Mouse (Mus musculus) heart, embryonic 11.5 days (tissue): Measurements from ENCODE around the gene Dennd5b. TPM values are rescaled to one million over a fixed set of nuclear protein-coding genes. Genes with fewer than 3 reads are reported as not detected.
"Not testable (repeated sequence)": the region's sequence is repeated elsewhere in the genome, so short reads cannot be mapped to it uniquely, and the experiment has no call there.

ENCODE experiments used
- ATAC-seq: fragments of 200-750 bp; cut with Nextera tagmentation; replicated peaks from 2 replicates; pipeline ENCODE4 v1.8.0; 2017; ENCODE audit warnings: moderate library complexity; ENCODE audit not compliant: insufficient number of reproducible peaks, low FRiP score, low TSS enrichment
- H3K27ac ChIP-seq: fragments of 300-500 bp; sonication (generic); 2 replicates; pipeline ENCODE4 v1.5.1; 2014; ENCODE audit warnings: mild to moderate bottlenecking, low read depth, low read length
- H3K27me3 ChIP-seq: fragments of 300-500 bp; sonication (generic); 2 replicates; pipeline ENCODE4 v1.6.1; 2014; ENCODE audit warnings: mild to moderate bottlenecking, low read length, mixed read lengths; ENCODE audit not compliant: control insufficient read depth, insufficient read depth
- H3K36me3 ChIP-seq: fragments of 300-500 bp; sonication (generic); 2 replicates; pipeline ENCODE4 v1.6.1; 2014; ENCODE audit warnings: mild to moderate bottlenecking, low read length, moderate library complexity, mixed read lengths; ENCODE audit not compliant: control insufficient read depth, insufficient read depth
- H3K4me1 ChIP-seq: fragments of 300-500 bp; sonication (generic); 2 replicates; pipeline ENCODE4 v1.6.1; 2014; ENCODE audit warnings: low read length; ENCODE audit not compliant: control insufficient read depth, insufficient read depth
- H3K4me2 ChIP-seq: fragments of 300-500 bp; sonication (generic); 2 replicates; pipeline ENCODE4 v1.6.1; 2014; ENCODE audit warnings: mild to moderate bottlenecking, moderate library complexity
- H3K4me3 ChIP-seq: fragments of 300-500 bp; sonication (generic); 2 replicates; pipeline ENCODE4 v1.5.1; 2014; ENCODE audit warnings: low read depth, low read length
- H3K9ac ChIP-seq: fragments of 300-500 bp; sonication (generic); 2 replicates; pipeline ENCODE4 v1.6.1; 2014; ENCODE audit warnings: mild to moderate bottlenecking, low read depth, low read length, moderate library complexity
- H3K9me3 ChIP-seq: fragments of 300-500 bp; sonication (generic); replicated peaks from 2 replicates; pipeline ENCODE4 v1.6.1; 2016; ENCODE audit warnings: low read length; ENCODE audit not compliant: control insufficient read depth
- WGBS: fragments of 180-500 bp; shearing (Covaris S2); extraction: QIAGEN DNeasy Blood & Tissue Kit; methylation state at CpG from one replicate; pipeline ENCODE4 v1.1.7; 2014; ENCODE audit not compliant: insufficient replicate concordance; 5-methylcytosine and 5-hydroxymethylcytosine counted together
- polyA plus RNA-seq: library from polyadenylated mRNA; unstranded; fragments of >200 nt; fragmentation: Nextera tagmentation; extraction: Ambion mirVana; gene quantifications from 2 replicates; pipeline ENCODE4 v1.2.1, GENCODE M21; 2014

Dennd5b gene
- polyA plus RNA-seq, 1 experiment from 2014 or later: 11.1 TPM

DNA sequence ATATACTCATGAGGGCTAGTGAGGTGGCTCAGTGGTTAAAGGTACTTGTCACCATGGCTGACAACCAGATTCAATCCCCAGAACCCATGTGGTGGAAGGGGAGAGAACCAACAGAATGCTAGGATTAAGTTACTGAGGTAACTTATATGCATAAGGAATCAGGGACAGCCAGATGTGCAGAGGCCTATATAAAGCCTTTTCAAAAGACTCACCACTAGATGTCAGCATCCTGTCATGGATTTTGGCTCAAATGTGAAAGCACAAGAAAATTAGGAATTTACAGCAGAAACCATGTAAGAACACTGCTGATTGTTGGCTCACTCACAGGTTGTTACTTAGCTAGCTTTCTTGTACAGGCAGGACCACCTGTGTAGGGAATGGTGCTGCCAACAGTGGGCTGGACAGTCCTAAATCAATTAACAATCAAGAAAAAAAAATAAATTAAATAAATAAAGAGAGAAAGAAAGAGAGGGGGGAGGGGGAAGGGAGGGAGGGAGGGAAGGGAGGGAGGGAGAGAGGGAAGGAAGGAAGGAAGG lies 90.6 kb downstream of the Dennd5b start:
- H3K27ac ChIP-seq: no peak overlapping the region
- H3K9ac ChIP-seq: no peak overlapping the region
- H3K4me2 ChIP-seq: no peak overlapping the region
- H3K9me3 ChIP-seq: no peaks in the 10 kb centered on the region
- H3K27me3 ChIP-seq: no peaks in the 10 kb centered on the region
- peaks cover 3% of the 10 kb centered on the region; the same call in 1 of the 2 replicates for H3K36me3 ChIP-seq
- no peaks in the 10 kb centered on the region for H3K4me1 ChIP-seq
- no peak overlapping the region for H3K4me3 ChIP-seq
- ATAC-seq: no peak

DNA sequence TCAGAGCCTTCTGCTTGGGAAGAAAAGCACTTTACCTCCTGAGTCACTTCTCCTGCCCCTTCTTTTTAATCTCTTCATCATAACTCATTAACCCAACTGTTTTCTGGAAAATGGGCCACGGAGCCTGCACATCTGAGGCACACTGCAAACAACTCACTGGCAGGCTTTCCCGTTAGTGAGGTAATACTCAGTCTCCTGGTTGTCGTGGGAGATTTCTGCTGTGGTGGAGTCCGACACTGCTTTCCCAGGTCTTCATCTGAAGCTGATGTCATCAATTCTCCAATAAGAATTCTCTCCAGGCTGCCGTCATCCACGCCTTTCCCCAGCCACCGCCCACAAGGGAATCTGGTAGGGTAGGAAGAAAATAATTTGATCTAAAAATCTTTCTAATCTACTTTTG lies 96.5 kb downstream of the Dennd5b start:
- 80% methylated on average over 7 of the region's 7 CpGs for WGBS

DNA sequence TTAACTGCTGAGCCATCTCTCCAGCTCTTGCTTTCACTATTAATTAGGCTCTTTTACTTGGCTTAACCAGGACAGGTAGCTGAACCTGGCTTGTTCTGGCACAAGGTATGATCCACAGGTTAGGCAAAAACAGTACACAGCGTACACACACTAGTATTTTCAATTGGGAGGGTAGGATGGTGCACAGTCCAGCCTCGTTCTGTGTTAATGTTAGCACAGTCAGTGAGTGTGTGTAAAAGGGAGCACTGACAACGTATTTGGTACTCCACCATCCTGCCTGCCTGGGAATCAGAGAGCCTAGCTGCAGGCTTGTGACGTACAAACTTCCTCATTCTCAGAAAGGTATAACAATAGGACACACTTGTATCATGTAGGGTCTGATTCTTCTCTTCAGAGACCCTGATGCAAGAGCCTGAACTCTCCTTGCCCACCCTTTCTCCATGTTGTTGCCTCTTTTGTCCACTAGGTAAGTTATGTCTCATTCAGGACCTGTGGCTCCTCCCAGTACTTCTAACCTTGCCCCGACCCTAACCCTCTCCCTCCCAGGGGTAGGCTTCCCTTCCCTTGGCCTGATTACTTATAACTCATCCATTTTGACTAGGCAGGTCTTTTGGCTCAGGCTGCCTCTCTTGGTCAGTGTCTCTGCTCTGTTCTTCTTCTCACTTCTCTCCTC lies 107.0 kb downstream of the Dennd5b start:
- no peak for ATAC-seq
- WGBS: 66% methylated on average over 5 of the region's 5 CpGs
- Histone ChIP-seq H3K9me3 (no peaks in the 10 kb centered on the region), H3K4me2 (no peak overlapping the region), H3K27me3 (no peaks in the 10 kb centered on the region), H3K36me3 (no peaks in the 10 kb centered on the region; the same call in 1 of the 2 replicates), H3K4me3 (no peak overlapping the region), H3K9ac (no peak overlapping the region), H3K4me1 (peaks cover 6% of the 10 kb centered on the region), H3K27ac (no peak overlapping the region)

More for the DNA sequence above, 96.5 kb downstream of the Dennd5b start:
- H3K36me3 ChIP-seq: peaks cover 4% of the 10 kb centered on the region; the same call in 1 of the 2 replicates
- no peak for ATAC-seq
- no peaks in the 10 kb centered on the region for H3K4me1 ChIP-seq
- no peaks in the 10 kb centered on the region for H3K27me3 ChIP-seq
- no peaks in the 10 kb centered on the region for H3K9me3 ChIP-seq
- no peak overlapping the region for H3K4me2 ChIP-seq
- H3K4me3 ChIP-seq: no peak overlapping the region
- H3K9ac ChIP-seq: no peak overlapping the region
- no peak overlapping the region for H3K27ac ChIP-seq

DNA sequence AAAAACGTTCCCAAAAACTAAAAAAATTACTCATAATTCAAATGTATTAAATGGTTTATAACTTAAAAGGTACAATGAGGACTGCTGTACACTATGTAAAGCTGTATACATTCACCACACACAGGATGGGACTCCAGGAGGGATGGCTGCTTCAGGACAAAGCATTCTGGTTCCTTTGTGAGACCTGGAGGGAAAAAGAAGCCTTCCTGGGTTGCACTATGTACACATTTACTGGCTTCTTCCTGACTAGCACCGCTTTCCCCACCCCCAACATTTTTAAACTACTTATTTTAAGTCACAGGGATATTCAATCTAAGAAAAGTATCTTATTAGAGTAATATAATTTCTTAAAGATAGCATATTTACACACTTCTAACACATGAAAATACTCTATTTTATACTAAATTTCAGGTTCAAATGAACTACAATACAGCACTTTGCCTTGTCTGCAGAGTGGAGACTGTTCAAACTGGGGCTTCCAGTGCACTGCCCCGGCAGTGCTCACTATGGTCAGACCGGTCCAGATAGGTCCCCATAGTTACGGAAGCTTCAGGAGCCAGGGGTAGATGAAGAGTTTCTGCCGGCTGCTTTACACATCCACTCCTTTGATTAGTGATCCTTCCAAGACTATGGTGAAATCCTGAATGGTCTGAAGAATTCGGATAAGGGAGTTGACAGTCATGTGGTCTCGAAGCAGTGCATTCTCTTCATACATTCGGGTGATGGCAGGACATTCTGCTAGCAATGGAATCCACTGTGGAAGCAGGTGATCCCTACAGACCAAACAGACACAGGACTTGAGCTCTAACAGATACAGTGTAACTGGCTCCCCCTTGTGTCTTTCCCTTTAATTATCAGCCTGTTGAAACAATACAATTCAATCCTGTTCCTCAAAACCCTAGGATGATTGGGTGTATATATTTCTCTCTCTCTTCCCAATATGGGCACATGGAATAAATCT lies 108.1 kb downstream of the Dennd5b start:
- WGBS: 22% methylated on average over 9 of the region's 9 CpGs
- H3K4me3 ChIP-seq: no peak overlapping the region
- no peak overlapping the region for H3K4me2 ChIP-seq
- ATAC-seq: peak; percentile 52; the same call in 1 of the 2 replicates
- no peaks in the 10 kb centered on the region; the same call in 1 of the 2 replicates for H3K36me3 ChIP-seq
- no peaks in the 10 kb centered on the region for H3K27me3 ChIP-seq
- H3K9me3 ChIP-seq: no peaks in the 10 kb centered on the region
- no peak overlapping the region for H3K9ac ChIP-seq
- no peak overlapping the region for H3K27ac ChIP-seq
- peaks cover 6% of the 10 kb centered on the region for H3K4me1 ChIP-seq

DNA sequence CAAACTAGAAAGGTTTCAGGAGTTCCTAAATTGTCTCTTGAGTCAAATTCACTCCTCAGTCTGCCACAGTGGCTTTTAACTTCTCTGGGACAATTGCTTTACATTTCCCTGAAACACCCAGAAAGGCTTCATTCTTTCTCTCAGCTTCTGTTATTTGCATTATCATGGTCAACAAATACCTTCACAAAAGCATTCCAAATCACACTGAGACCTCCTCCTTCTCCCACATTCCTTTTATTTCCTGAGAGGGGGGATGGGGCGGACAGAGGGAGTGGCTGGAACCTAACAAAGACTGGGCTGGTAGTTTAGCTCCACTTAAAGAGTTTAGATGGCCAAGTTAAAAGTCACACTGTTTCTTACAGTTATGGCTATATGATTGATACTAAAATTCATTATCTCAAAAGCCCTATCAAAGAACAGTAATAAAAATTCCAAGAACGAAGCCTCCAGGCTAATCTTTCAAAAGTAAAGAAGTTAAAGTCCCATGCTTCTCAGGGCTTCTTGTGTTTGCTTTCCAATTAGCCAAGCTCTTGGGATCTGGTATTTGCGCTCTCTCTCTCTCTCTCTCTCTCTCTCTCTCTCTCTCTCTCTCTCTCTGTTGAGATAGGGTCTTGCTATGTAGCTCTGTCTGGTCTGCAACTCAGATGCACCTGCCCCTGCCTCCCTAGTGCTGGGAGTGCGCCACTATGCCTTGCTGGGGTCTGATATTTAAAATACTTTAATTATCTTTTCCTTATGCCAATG lies 108.9 kb downstream of the Dennd5b start:
- no peak overlapping the region for H3K4me2 ChIP-seq
- WGBS: 40% methylated on average over 4 of the region's 4 CpGs
- ATAC-seq: no peak
- no peaks in the 10 kb centered on the region; the same call in 1 of the 2 replicates for H3K36me3 ChIP-seq
- H3K9ac ChIP-seq: no peak overlapping the region
- H3K4me1 ChIP-seq: peaks cover 6% of the 10 kb centered on the region
- no peaks in the 10 kb centered on the region for H3K9me3 ChIP-seq
- H3K4me3 ChIP-seq: no peak overlapping the region
- no peaks in the 10 kb centered on the region for H3K27me3 ChIP-seq
- no peak overlapping the region for H3K27ac ChIP-seq

DNA sequence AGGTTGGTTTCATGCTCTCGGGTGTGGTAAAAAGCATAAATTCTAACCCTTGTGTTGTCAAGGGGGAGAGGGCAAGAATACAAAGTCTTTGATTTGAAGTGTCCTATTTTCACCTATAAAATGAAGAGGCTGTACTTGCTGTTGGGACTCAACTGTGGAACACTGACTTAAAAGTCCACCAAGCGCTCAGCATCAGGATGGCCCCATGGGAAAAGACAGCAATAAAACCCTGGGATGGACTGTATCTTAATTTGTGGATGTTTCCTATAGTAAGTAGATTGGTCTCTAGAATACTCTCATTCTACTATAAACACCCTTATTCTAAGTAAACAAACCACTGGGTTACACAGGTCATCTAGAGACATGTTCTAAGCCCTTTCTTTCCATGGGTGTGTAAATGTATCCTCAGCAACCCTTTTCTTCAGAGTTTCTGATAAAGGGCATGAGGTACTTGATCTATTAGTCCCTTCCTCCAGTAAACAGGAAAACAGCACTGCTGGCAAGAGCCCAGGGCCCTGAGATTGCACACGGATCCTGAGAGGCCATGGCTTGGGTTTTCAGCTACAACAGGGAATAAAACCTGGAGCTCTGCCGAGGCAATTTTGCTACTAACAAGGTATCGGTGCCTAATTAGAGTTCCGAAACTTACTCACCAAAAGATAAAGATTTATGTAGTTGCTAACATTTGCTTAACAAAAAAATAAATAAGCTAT lies 109.7 kb downstream of the Dennd5b start:
- Histone ChIP-seq H3K27ac (no peak overlapping the region), H3K9ac (no peak overlapping the region), H3K36me3 (no peaks in the 10 kb centered on the region; the same call in 1 of the 2 replicates), H3K4me1 (peaks cover 6% of the 10 kb centered on the region), H3K27me3 (no peaks in the 10 kb centered on the region), H3K4me2 (no peak overlapping the region), H3K9me3 (no peaks in the 10 kb centered on the region), H3K4me3 (no peak overlapping the region)
- ATAC-seq: no peak
- 51% methylated on average over 6 of the region's 6 CpGs for WGBS

DNA sequence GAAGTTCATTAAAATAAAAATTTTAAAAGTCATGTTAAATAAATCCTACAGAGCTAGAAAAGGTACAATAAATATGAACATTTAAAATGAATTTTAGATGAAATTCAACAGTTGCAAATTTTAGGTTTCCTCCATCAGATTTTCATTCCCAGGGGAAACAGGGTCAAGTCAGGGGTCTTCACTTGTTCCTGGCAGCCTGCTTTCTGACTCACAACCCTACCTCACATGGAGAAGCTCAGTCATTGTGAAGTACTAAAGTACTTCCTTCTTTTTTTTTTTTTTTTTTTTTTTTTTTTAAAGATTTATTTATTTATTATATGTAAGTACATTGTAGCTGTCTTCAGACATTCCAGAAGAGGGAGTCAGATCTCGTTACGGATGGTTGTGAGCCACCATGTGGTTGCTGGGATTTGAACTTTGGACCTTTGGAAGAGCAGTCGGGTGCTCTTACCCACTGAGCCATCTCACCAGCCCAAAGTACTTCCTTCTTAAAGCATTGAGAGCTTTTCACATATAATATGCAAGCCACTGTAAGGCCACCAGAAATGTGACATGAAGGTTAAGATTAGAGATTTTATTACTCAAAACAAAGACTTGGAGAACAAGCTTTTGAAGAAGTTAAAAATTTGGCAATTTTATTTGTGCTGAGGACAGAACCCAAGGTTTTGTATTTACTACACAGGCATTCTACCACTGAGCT lies 111.5 kb downstream of the Dennd5b start:
- not testable (repeated sequence) for H3K9me3 ChIP-seq, H3K4me2 ChIP-seq, H3K9ac ChIP-seq, H3K27ac ChIP-seq, ATAC-seq, H3K4me1 ChIP-seq, H3K36me3 ChIP-seq, H3K4me3 ChIP-seq, H3K27me3 ChIP-seq
- WGBS: 84% methylated on average over 1 of the region's 3 CpGs
